8 mouse cellular contexts compared by ENCODE assay signal in the genomic region with DNA sequence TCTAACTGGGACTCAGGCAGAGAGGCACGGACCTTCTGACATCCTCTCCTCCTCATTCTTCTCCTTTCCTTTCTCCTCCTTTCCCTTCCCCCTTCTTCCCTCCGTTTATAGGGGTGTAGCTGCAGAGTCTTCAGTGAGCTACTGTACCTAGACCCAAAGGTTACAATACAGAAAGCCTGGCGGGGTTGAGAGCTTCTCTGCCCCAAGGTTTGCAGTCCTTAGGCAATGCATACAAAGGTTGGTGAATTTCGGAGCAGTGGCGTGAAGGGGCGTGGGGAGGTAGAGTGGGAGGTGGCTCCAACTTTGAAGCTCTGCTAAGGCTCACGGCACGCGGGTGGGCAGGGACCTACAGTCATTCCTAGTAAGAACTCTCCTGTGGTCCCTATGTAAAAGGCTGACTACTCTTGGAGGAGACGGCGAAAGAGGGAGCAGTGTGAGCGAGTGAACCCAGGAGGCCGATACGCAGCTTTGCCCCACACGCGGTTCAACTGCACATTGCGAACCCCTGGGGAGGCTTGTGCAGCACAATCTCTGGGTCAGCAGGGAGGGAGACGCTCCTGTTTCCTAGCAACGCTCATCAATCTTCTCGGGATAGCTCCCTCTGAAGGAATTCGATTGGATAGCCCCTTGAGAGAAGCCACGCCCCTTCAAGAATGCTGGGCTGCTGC. TPM values are rescaled to one million over a fixed set of nuclear protein-coding genes. Genes with fewer than 3 reads are reported as not detected.
A peak's percentile ranks its signal among the peaks of the same experiment; 100 is the strongest.
DNase-seq lines count a peak whose midpoint lies in the region; ATAC-seq lines count a peak whose summit lies in the region.

No protein-coding gene starts in this region.

- no peak overlapping the region for H3K27ac ChIP-seq in heart, embryonic 12.5 days (ENCODE audit: poor library complexity, severe bottlenecking)
- H3K27ac ChIP-seq in liver, embryonic 12.5 days: no peak overlapping the region
- no peak overlapping the region for H3K27ac ChIP-seq in stomach, embryonic 14.5 days (ENCODE audit: low read length)

- no peaks in the 10 kb centered on the region for H3K9me3 ChIP-seq in heart, embryonic 12.5 days (replicated peaks)
- no peaks in the 10 kb centered on the region for H3K9me3 ChIP-seq in liver, embryonic 12.5 days (replicated peaks)
- H3K9me3 ChIP-seq in stomach, embryonic 14.5 days (ENCODE audit: control insufficient read depth, low read depth, low read length): no peaks in the 10 kb centered on the region

- H3K27me3 ChIP-seq in heart, embryonic 12.5 days (replicated peaks): peaks cover 18% of the 10 kb centered on the region
- peaks cover 20% of the 10 kb centered on the region for H3K27me3 ChIP-seq in liver, embryonic 12.5 days (replicated peaks)
- no peaks in the 10 kb centered on the region for H3K27me3 ChIP-seq in stomach, embryonic 14.5 days (ENCODE audit: control insufficient read depth, insufficient read depth, low read length)

- H3K9ac ChIP-seq in heart, embryonic 12.5 days: 0 out of 2 replicates have a peak overlapping the region, but pooled peaks have one; percentile 58
- no peak overlapping the region for H3K9ac ChIP-seq in liver, embryonic 12.5 days
- H3K9ac ChIP-seq in stomach, embryonic 14.5 days (replicated peaks; ENCODE audit: low read depth, low read length): no peak overlapping the region

- peak overlapping the region; percentile 46 for H3K4me3 ChIP-seq in heart, embryonic 12.5 days
- peak overlapping the region; percentile 11 for H3K4me3 ChIP-seq in liver, embryonic 12.5 days
- H3K4me3 ChIP-seq in stomach, embryonic 14.5 days (ENCODE audit: low read depth, low read length): peak overlapping the region; percentile 30

- WGBS in heart, embryonic 12.5 days: 0% methylated on average over 22 of the region's 22 CpGs
- WGBS in liver, embryonic 12.5 days (ENCODE audit: insufficient replicate concordance): 5% methylated on average over 22 of the region's 22 CpGs
- WGBS in stomach, embryonic 14.5 days: under 1% methylated on average over 22 of the region's 22 CpGs

- H3K4me2 ChIP-seq in heart, embryonic 12.5 days: peak overlapping the region; percentile 93
- peak overlapping the region; percentile 42 for H3K4me2 ChIP-seq in liver, embryonic 12.5 days
- H3K4me2 ChIP-seq in stomach, embryonic 14.5 days (replicated peaks; ENCODE audit: low read depth, low read length): peak overlapping the region; percentile 72

- H3K36me3 ChIP-seq in heart, embryonic 12.5 days: no peaks in the 10 kb centered on the region
- H3K36me3 ChIP-seq in liver, embryonic 12.5 days: no peaks in the 10 kb centered on the region
- H3K36me3 ChIP-seq in stomach, embryonic 14.5 days (ENCODE audit: control insufficient read depth, insufficient read depth, low read length): no peaks in the 10 kb centered on the region

- peak; percentile 75 for ATAC-seq in heart, embryonic 12.5 days (ENCODE audit: insufficient number of reproducible peaks, low FRiP score)
- ATAC-seq in liver, embryonic 12.5 days: no peak
- ATAC-seq in stomach, embryonic 14.5 days (ENCODE audit: insufficient number of reproducible peaks, insufficient read depth, low FRiP score, low read depth): peak; percentile 83

- no peak for DNase-seq in heart, adult 9 months (ENCODE audit: low spot score in 2 of 2)
- peak; percentile 27 for DNase-seq in cerebellum, adult 8-10 months
- peak; percentile 63 for DNase-seq in forelimb bud, embryonic 11.5 days (ENCODE audit: low read depth, low spot score)
- peak; percentile 0 to 1 for DNase-seq in kidney, postnatal 36 days
- DNase-seq in gastrocnemius, adult 8-10 months (ENCODE audit: low spot score in 2 of 2): no peak

- peaks cover 14% of the 10 kb centered on the region for H3K4me1 ChIP-seq in heart, embryonic 12.5 days (replicated peaks)
- H3K4me1 ChIP-seq in liver, embryonic 12.5 days: no peaks in the 10 kb centered on the region
- no peaks in the 10 kb centered on the region for H3K4me1 ChIP-seq in stomach, embryonic 14.5 days (ENCODE audit: control insufficient read depth, insufficient read depth, low read length)

RNA-seq across cellular contexts. Expression of a gene that starts 0.8 kb away (rescaled TPM):
- polyA plus RNA-seq in heart, embryonic 12.5 days (2016; fragmentation: Nextera tagmentation; extraction: Ambion mirVana): 0.18 and 0.33 TPM in 2 replicates
- polyA plus RNA-seq in liver, embryonic 12.5 days (2016; fragmentation: Nextera tagmentation; extraction: Ambion mirVana): not detected in 2 replicates
- polyA plus RNA-seq in stomach, embryonic 14.5 days (2014; fragmentation: Nextera tagmentation; extraction: Ambion mirVana): 2.0 and 2.1 TPM in 2 replicates
- not detected for total RNA-seq in gastrocnemius, adult 8-10 months (2022)

Comparison
In these comparisons a context has a peak if more than half of its experiments do, and no peak if none do; other contexts are left out.
1. H3K4me2 ChIP-seq: peak in every context shown above with its lines; median percentile 93 in heart, embryonic 12.5 days; 72 in stomach, embryonic 14.5 days; 42 in liver, embryonic 12.5 days.
2. DNase-seq: peak in cerebellum, adult 8-10 months (single experiment), forelimb bud, embryonic 11.5 days (single experiment) and kidney, postnatal 36 days (2 of 2); none in heart, adult 9 months (0 of 2) and gastrocnemius, adult 8-10 months (0 of 2).
3. Peak in every context shown above with its lines, with median percentiles within 50 percentile points of each other: H3K4me3 ChIP-seq.